Mouse (Mus musculus): Measurements from ENCODE around the gene B9d1.
A peak's percentile ranks its signal among the peaks of the same experiment; 100 is the strongest.

B9d1 gene

GRCm38 (mm10) chr11:61540642-61541041, 35.7 kb downstream of the B9d1 start:
- no peak for DNase-seq (ENCODE audit: low read depth, low spot score)

- peak; percentile 40 for DNase-seq (ENCODE audit: low read depth, low spot score)
These were observed 36.2 kb downstream of the B9d1 start for GRCm38 (mm10) chr11:61541106-61541505.

- no peak for DNase-seq (ENCODE audit: low read depth, low spot score)
These were observed 40.6 kb downstream of the B9d1 start for GRCm38 (mm10) chr11:61545586-61545985.

GRCm38 (mm10) chr11:61546452-61546851, 41.5 kb downstream of the B9d1 start:
- DNase-seq (ENCODE audit: low read depth, low spot score), result no peak

- DNase-seq (ENCODE audit: low read depth, low spot score), result no peak
These were observed 42.8 kb downstream of the B9d1 start for GRCm38 (mm10) chr11:61547710-61548109.

- no peak for DNase-seq (ENCODE audit: low read depth, low spot score)
These were observed 45.7 kb downstream of the B9d1 start for GRCm38 (mm10) chr11:61550631-61551030.

GRCm38 (mm10) chr11:61553015-61553754, 48.2 kb downstream of the B9d1 start:
- no peak for DNase-seq (ENCODE audit: low read depth, low spot score)

GRCm38 (mm10) chr11:61559572-61559971, 54.6 kb downstream of the B9d1 start:
- DNase-seq (ENCODE audit: low read depth, low spot score), result no peak

- no peak for DNase-seq (ENCODE audit: low read depth, low spot score)
These were observed 57.5 kb downstream of the B9d1 start for GRCm38 (mm10) chr11:61562421-61562820.
